Mouse (Mus musculus) limb, embryonic 15.5 days (tissue): Measurements from ENCODE around the gene Romo1. TPM values are rescaled to one million over a fixed set of nuclear protein-coding genes. Genes with fewer than 3 reads are reported as not detected.
"Not testable (repeated sequence)": the region's sequence is repeated elsewhere in the genome, so short reads cannot be mapped to it uniquely, and the experiment has no call there.

ENCODE experiments used
- ATAC-seq: fragments of 200-750 bp; cut with Nextera tagmentation; 2 replicates; pipeline ENCODE4 v1.8.0; 2017; ENCODE audit warnings: low read depth, moderate TSS enrichment; ENCODE audit not compliant: insufficient number of reproducible peaks, low FRiP score, low TSS enrichment
- H3K27ac ChIP-seq: fragments of 300-500 bp; sonication (generic); 2 replicates; pipeline ENCODE4 v1.5.1; 2015; ENCODE audit warnings: moderate library complexity, mild to moderate bottlenecking, inconsistent platforms
- H3K27me3 ChIP-seq: fragments of 300-500 bp; sonication (generic); 2 replicates; pipeline ENCODE4 v1.6.1; 2015; ENCODE audit warnings: inconsistent platforms
- H3K36me3 ChIP-seq: fragments of 300-500 bp; sonication (generic); 2 replicates; pipeline ENCODE4 v1.6.1; 2015; ENCODE audit warnings: inconsistent platforms
- H3K4me1 ChIP-seq: fragments of 300-500 bp; sonication (generic); 2 replicates; pipeline ENCODE4 v1.6.1; 2015; ENCODE audit warnings: inconsistent platforms
- H3K4me2 ChIP-seq: fragments of 300-500 bp; sonication (generic); 2 replicates; pipeline ENCODE4 v1.6.1; 2015; ENCODE audit warnings: mild to moderate bottlenecking, inconsistent platforms
- H3K4me3 ChIP-seq: fragments of 300-500 bp; sonication (generic); 2 replicates; pipeline ENCODE4 v1.5.1; 2015; ENCODE audit warnings: mild to moderate bottlenecking, inconsistent platforms
- H3K9ac ChIP-seq: fragments of 300-500 bp; sonication (generic); 2 replicates; pipeline ENCODE4 v1.6.1; 2015; ENCODE audit warnings: inconsistent platforms
- H3K9me3 ChIP-seq: fragments of 300-500 bp; sonication (generic); 2 replicates; pipeline ENCODE4 v1.6.1; 2016; ENCODE audit warnings: inconsistent platforms
- WGBS: fragments of 180-500 bp; shearing (Covaris S2); methylation state at CpG from one replicate; pipeline ENCODE4 v1.1.7; 2015; 5-methylcytosine and 5-hydroxymethylcytosine counted together
- polyA plus RNA-seq: library from polyadenylated mRNA; unstranded; fragments of >200 nt; fragmentation: Nextera tagmentation; extraction: Ambion mirVana; gene quantifications from 2 replicates; pipeline ENCODE4 v1.2.1, GENCODE M21; 2015

Romo1 gene
- polyA plus RNA-seq, 1 experiment from 2014 or later, result 346 TPM

- Histone ChIP-seq H3K9me3 (no peaks in the 10 kb centered on the region), H3K27ac (peak overlapping the region; percentile 92), H3K4me1 (peaks cover 14% of the 10 kb centered on the region), H3K4me2 (peak overlapping the region; percentile 50), H3K4me3 (peak overlapping the region; percentile 94), H3K9ac (peak overlapping the region; percentile 64), H3K36me3 (peaks cover 5% of the 10 kb centered on the region; the same call in 1 of the 2 replicates), H3K27me3 (no peaks in the 10 kb centered on the region)
- ATAC-seq, result no peak
- WGBS, result 12% methylated on average over 8 of the region's 8 CpGs
These were observed 37.2 kb downstream of the Romo1 start for GRCm38 (mm10) chr2:156180824-156181590.

DNA sequence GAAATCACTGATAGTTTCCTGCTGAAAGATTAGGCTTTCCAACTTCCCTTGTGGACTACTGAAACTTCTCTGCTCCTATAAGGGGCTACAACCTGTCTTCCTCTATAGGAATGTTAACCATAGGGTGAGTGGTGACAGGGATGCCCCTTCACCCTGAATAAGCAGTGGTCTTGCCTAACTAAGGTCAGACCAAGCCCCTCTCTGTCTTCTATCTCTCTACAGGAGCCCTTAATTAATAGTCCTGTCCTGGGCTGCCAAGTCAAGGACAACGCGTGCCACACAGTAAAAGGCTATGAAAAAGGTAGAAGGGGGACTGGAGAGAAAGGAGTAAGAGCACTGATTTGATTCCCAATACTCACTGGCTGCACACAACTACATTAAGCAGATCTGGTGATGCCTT, 37.8 kb downstream of the Romo1 start:
- ATAC-seq, result no peak
- no peak overlapping the region for H3K9ac ChIP-seq

DNA sequence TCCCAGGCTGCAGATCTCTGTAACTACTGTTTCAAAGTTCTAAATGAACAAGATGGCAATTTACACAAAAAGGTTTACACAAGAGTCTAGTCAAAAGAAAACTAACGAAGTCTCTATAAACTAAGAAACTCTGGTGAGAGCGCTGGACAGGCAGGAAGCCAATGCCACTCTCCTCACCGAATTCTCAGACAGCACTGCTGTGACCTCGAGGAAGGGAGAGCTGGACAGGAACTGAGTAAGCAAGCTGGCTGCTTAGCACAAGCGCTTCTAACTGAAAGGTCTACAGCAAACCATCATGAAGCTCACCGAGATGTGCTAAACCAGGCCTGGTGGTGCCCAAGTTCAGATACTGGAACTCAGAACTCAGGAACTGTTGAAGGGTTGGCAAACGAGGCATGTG, 45.4 kb downstream of the Romo1 start:
- not testable (repeated sequence) for H3K27me3 ChIP-seq, H3K36me3 ChIP-seq, ATAC-seq, H3K4me2 ChIP-seq, H3K27ac ChIP-seq, H3K9me3 ChIP-seq, H3K4me1 ChIP-seq, H3K9ac ChIP-seq, H3K4me3 ChIP-seq
- WGBS, result 77% methylated on average over 7 of the region's 7 CpGs

More for the DNA sequence above, 37.8 kb downstream of the Romo1 start:
- no peak overlapping the region for H3K4me3 ChIP-seq
- no peak overlapping the region for H3K4me2 ChIP-seq
- H3K9me3 ChIP-seq, result no peaks in the 10 kb centered on the region
- H3K4me1 ChIP-seq, result peaks cover 14% of the 10 kb centered on the region
- no peaks in the 10 kb centered on the region for H3K27me3 ChIP-seq
- no peak overlapping the region for H3K27ac ChIP-seq
- 67% methylated on average over 2 of the region's 2 CpGs for WGBS
- peaks cover 5% of the 10 kb centered on the region; the same call in 1 of the 2 replicates for H3K36me3 ChIP-seq

DNA sequence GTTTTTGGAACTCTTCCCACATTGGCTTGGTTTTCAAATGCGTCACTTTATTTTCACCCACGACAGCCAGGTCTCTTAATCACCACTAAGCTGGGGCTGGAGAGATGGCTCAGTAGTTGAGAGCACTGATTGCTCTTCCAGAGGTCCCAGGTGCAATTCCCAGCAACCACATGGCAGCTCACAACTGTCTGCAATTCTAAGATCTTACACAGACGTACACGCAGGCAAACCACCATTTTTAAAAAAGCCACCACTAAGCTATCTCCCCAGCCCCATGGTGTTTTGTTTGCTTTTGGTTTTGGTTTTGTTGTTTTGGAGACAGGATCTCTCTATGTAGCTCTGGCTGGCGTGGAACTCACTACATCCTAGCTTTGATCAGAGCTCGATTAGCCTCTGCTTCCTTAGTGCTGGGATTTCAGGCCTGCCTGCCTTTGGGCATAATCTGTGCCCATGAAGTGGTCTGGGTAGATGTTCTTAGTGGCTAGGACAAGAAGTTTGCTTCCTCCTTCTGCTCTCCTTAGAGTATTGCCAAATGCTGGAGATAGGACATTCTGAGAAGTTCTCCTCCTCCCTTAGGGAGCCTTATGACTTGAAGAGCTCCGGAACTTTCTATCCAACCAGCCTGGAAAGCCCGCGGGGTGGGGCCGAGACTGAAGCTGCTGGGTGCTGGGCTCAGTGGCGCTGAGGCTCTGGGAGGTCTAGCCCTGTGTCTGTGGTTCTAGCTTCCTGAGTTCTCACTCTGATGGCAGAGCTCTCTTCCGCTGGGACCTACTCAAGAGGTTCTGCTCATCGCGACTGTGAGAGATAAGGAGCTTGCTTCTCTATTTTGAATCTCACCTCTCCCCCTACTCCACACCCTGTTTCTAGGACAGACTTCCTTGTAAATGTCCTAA, 46.4 kb downstream of the Romo1 start:
- H3K27ac ChIP-seq, result no peak overlapping the region
- H3K4me1 ChIP-seq, result no peaks in the 10 kb centered on the region
- no peak overlapping the region for H3K4me3 ChIP-seq
- H3K4me2 ChIP-seq, result no peak overlapping the region
- no peaks in the 10 kb centered on the region for H3K9me3 ChIP-seq
- H3K9ac ChIP-seq, result no peak overlapping the region
- no peaks in the 10 kb centered on the region for H3K27me3 ChIP-seq
- 79% methylated on average over 14 of the region's 14 CpGs for WGBS
- no peaks in the 10 kb centered on the region for H3K36me3 ChIP-seq
- ATAC-seq, result no peak

- Histone ChIP-seq H3K36me3 (no peaks in the 10 kb centered on the region), H3K27me3 (no peaks in the 10 kb centered on the region), H3K4me1 (no peaks in the 10 kb centered on the region), H3K4me2 (no peak overlapping the region), H3K9ac (no peak overlapping the region), H3K27ac (no peak overlapping the region), H3K4me3 (no peak overlapping the region), H3K9me3 (no peaks in the 10 kb centered on the region)
- 88% methylated on average over 2 of the region's 2 CpGs for WGBS
- no peak for ATAC-seq
These were observed 47.7 kb downstream of the Romo1 start for GRCm38 (mm10) chr2:156191540-156191939.

GRCm38 (mm10) chr2:156192068-156192467, 48.2 kb downstream of the Romo1 start:
- Histone ChIP-seq H3K9ac (no peak overlapping the region), H3K9me3 (no peaks in the 10 kb centered on the region), H3K4me1 (no peaks in the 10 kb centered on the region), H3K27ac (no peak overlapping the region), H3K36me3 (no peaks in the 10 kb centered on the region), H3K4me2 (no peak overlapping the region), H3K4me3 (no peak overlapping the region), H3K27me3 (no peaks in the 10 kb centered on the region)
- no peak for ATAC-seq
- 69% methylated on average over 2 of the region's 2 CpGs for WGBS

DNA sequence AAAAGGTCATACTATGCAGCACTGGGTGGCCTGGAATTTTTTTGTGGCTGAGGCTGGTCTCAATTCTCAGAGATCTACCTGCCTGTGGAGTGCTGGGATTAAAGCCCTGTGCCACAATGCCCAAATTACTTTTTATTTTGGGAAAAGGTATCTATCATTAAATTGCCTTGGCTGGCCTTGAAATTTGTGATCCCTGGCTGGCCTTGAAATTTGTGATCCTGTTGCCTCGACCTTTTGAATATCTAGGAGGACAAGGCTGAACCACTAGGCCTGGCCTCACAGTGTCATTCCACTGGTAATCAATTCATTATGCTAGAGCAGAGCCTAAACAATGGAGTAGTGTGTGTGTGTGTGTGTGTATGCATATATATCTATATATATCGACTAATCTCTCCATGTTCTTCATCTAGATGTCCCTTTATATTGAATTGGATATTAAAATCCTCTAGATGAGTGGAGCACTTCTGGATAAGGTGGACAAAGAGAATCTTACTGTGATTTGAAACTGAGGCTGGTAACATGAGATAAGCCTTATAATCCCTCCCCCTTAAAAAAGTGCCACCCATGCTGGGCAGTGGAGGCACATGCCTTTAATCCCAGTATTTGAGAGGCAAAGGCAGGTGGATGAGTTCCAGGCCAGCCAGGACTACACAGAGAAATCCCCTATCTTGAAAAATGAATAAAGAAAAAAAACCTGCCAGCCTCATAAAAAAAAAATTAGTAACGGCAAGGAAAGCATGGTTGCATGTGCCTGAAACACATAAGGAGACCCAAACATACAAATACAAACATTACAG, 49.4 kb downstream of the Romo1 start:
- no peak overlapping the region for H3K4me2 ChIP-seq
- H3K4me3 ChIP-seq, result no peak overlapping the region
- no peaks in the 10 kb centered on the region for H3K9me3 ChIP-seq
- 65% methylated on average over 3 of the region's 3 CpGs for WGBS
- H3K9ac ChIP-seq, result no peak overlapping the region
- H3K27me3 ChIP-seq, result no peaks in the 10 kb centered on the region
- H3K36me3 ChIP-seq, result no peaks in the 10 kb centered on the region
- no peak overlapping the region for H3K27ac ChIP-seq
- ATAC-seq, result no peak
- H3K4me1 ChIP-seq, result peaks cover 9% of the 10 kb centered on the region

DNA sequence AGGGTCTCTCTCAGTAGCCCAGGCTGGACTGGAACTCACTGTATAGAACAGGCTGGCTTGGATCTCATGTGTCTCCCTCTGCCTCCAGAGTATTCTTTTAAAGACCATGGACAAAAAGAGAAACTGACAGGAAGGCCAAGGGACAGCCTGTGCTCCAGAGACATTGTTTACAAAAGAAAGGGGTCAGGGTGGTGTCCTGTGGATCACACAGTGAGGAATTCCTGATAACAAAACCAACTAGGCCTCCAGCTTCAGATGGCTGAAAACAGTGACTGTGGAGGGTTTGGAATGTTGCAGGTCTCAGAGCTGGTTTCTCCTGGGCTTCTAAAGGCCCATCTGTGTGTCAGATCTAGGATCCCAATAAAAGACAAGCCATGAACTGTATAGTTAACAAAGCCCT, 50.7 kb downstream of the Romo1 start:
- H3K4me1 ChIP-seq, result peaks cover 20% of the 10 kb centered on the region
- ATAC-seq, result no peak
- no peak overlapping the region for H3K27ac ChIP-seq
- no peak overlapping the region for H3K4me3 ChIP-seq
- H3K27me3 ChIP-seq, result no peaks in the 10 kb centered on the region
- H3K9ac ChIP-seq, result no peak overlapping the region
- no peaks in the 10 kb centered on the region for H3K9me3 ChIP-seq
- no peak overlapping the region for H3K4me2 ChIP-seq
- no peaks in the 10 kb centered on the region for H3K36me3 ChIP-seq

Other genes starting within 250 kb of the Romo1 start
- gene Uqcc1, start 213.7 kb upstream of the Romo1 start, polyA plus RNA-seq, result 60.8 and 70.9 TPM in 2 replicates
- gene Gm15557, start 203.3 kb upstream of the Romo1 start, polyA plus RNA-seq, result 0.13 and 0.21 TPM in 2 replicates
- gene Gdf5, start 198.7 kb upstream of the Romo1 start, polyA plus RNA-seq, result 44.7 and 60.7 TPM in 2 replicates
- gene Cep250, start 187.6 kb upstream of the Romo1 start, polyA plus RNA-seq, result 22.7 and 24.2 TPM in 2 replicates
- gene 6430550D23Rik, start 136.1 kb upstream of the Romo1 start, polyA plus RNA-seq, result 1.7 and 1.8 TPM in 2 replicates
- 239 and 246 TPM in 2 replicates for gene Ergic3, start 136.0 kb upstream of the Romo1 start, polyA plus RNA-seq
- gene Fer1l4, start 91.1 kb upstream of the Romo1 start, polyA plus RNA-seq, result not detected in 2 replicates
- gene Spag4, start 78.9 kb upstream of the Romo1 start, polyA plus RNA-seq, result 2.2 and 2.7 TPM in 2 replicates
- gene Cpne1, start 32.1 kb upstream of the Romo1 start, polyA plus RNA-seq, result 57.3 and 57.8 TPM in 2 replicates
- 21.9 and 26.0 TPM in 2 replicates for gene Rbm12, start 32.1 kb upstream of the Romo1 start, polyA plus RNA-seq
- 19.5 and 20.9 TPM in 2 replicates for gene Gm28036, start 16.9 kb upstream of the Romo1 start, polyA plus RNA-seq
- 39.3 and 43.6 TPM in 2 replicates for gene Nfs1, start 147 bp downstream of the Romo1 start, polyA plus RNA-seq
- 595 and 644 TPM in 2 replicates for gene Rbm39, start 36.2 kb downstream of the Romo1 start, polyA plus RNA-seq
- 68.4 and 70.8 TPM in 2 replicates for gene Phf20, start 52.4 kb downstream of the Romo1 start, polyA plus RNA-seq
- gene Cnbd2, start 168.3 kb downstream of the Romo1 start, polyA plus RNA-seq, result 3.8 and 3.9 TPM in 2 replicates
- 56.0 and 68.1 TPM in 2 replicates for gene Scand1, start 168.7 kb downstream of the Romo1 start, polyA plus RNA-seq